Mouse (Mus musculus) olfactory bulb, adult 2 months (tissue): ENCODE data around the gene Gm10912. TPM values are rescaled to one million over a fixed set of nuclear protein-coding genes. Genes with fewer than 3 reads are reported as not detected.
"Not testable (repeated sequence)": the region's sequence is repeated elsewhere in the genome, so short reads cannot be mapped to it uniquely, and the experiment has no call there.

Experiments
- H3K27ac ChIP-seq: fragments of 200-500 bp; 2 replicates; pipeline ENCODE4 v1.5.1; 2012; ENCODE audit warnings: low read depth, low read length; ENCODE audit not compliant: insufficient read depth
- H3K4me1 ChIP-seq: fragments of 200-500 bp; 2 replicates; pipeline ENCODE4 v1.6.1; 2012; ENCODE audit warnings: low read length; ENCODE audit not compliant: control insufficient read depth, insufficient read depth
- H3K4me3 ChIP-seq: fragments of 200-500 bp; 2 replicates; pipeline ENCODE4 v1.5.1; 2012; ENCODE audit warnings: mild to moderate bottlenecking, low read depth, low read length, moderate library complexity; ENCODE audit not compliant: insufficient read depth
- CTCF ChIP-seq: fragments of 200-500 bp; IDR thresholded peaks from 2 replicates; pipeline ENCODE4 v1.5.1; 2012; ENCODE audit warnings: low read depth, mild to moderate bottlenecking, low read length, moderate library complexity; ENCODE audit not compliant: insufficient read depth
- POLR2A ChIP-seq: fragments of 200-500 bp; IDR thresholded peaks from 2 replicates; pipeline ENCODE4 v1.6.1; 2012; ENCODE audit warnings: mild to moderate bottlenecking, low read depth, low read length, moderate library complexity; ENCODE audit not compliant: insufficient read depth
- WGBS: fragments of 180-500 bp; shearing (Covaris S2); methylation state at CpG from one replicate; pipeline ENCODE4 v1.1.7; 2018; 5-methylcytosine and 5-hydroxymethylcytosine counted together
- polyA plus RNA-seq: library from polyadenylated mRNA; stranded (reverse); fragments of >200 nt; gene quantifications from 2 replicates; pipeline ENCODE4 v1.2.4, GENCODE M21; 2012; ENCODE audit warnings: low replicate concordance; ENCODE audit not compliant: missing spikeins, insufficient read depth, insufficient read length

The Gm10912 gene
- polyA plus RNA-seq, 1 experiment = not detected

DNA sequence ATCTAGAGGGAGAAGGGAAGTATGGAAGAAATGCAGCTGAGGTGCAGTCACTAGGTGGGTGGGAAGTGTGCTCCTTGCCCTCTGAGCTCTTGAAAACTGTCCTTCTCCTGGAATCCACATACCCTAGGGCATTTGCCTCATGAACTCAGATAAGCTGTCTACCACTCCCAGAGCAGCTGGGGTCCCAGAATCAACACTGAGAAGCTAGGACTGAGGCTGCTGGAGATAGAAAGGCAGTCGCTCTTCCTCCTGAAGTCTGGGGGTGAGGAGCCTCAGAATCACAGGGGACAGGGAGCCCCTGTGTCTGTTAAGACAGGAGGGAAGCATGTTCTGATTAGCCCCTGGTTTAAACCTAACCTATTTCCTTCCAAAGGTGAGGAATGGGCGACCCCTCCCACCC, 43.9 kb downstream of the Gm10912 start:
- 81% methylated on average over 2 of the region's 2 CpGs for WGBS
- Histone ChIP-seq H3K27ac (no peak overlapping the region), H3K4me1 (no peaks in the 10 kb centered on the region), H3K4me3 (no peak overlapping the region)
- TF ChIP-seq POLR2A = no peak
- no peak for TF ChIP-seq CTCF

DNA sequence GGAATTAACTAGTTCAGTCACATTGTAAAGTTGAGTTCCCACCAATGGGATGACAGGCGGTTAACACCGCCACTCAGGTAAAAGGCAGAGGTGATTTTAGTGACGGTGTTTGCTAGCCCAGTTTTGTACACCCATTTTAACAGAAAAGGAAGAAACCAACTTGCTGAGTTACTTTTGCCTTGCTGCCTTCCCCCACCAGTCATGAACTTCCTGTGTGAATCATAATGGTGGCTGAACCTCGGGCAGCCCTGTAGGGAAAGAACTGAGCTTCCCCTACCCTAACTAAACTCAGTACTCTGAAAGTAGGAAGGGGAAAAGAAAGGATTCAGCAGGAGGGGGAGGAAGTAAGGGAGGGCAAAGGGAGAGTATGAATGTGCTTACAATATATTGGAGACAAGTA, 44.4 kb downstream of the Gm10912 start:
- Histone ChIP-seq H3K27ac (no peak overlapping the region), H3K4me1 (no peaks in the 10 kb centered on the region), H3K4me3 (no peak overlapping the region)
- no peak for TF ChIP-seq CTCF
- no peak for TF ChIP-seq POLR2A
- 90% methylated on average over 4 of the region's 4 CpGs for WGBS

DNA sequence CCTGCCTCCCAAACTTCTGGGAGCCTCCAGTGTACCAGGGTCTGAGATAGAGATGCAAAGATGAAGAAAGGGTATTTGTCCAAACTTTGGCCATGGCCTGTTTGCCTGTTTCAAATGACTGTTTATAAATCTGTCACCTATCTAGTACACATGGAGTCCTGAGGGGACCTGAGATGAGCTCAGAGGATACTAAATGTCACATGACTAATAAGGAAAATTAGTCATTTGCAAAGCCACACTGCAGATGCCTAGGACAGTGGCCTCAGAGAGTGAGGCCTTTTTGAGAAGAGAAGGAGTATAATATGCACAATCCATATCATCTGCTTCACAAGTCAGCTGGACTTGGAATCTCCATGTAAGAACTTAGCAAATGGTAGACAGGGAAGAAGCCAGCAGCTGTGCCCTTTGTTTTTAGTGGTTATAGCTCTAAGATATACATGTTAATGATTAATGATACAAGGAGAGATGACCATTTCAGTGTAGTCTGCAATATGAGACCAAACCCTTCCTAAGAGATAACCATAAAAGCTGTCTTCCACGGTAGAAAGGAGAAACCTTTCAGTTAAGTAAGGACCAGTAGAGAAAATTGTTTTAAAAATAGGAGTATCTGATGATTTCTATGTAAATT, 45.7 kb downstream of the Gm10912 start:
- not testable (repeated sequence) for H3K4me3 ChIP-seq, H3K27ac ChIP-seq, H3K4me1 ChIP-seq
- no CpG with 5 or more reads among the region's 1 CpGs for WGBS

DNA sequence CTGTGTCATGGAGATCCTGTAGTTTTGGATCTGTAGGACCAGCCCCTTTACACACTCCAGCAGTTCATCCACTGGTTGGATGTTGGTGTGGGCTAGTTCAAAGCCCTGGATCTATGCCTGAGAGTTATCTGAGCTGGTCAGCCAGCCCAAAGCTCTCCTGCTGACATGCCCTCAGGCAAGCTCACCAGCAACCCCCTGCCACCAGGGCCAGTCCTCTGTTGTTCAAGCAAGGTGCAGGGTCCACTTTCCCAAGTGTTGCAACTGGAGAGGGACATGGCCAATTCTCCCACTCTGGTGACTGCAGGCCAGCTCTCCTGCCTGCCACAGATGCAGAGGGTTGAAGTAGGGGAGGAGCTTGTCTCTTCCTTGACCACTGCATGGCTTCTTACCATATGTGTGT, 47.9 kb downstream of the Gm10912 start:
- H3K27ac ChIP-seq, H3K4me1 ChIP-seq: not testable (repeated sequence)

DNA sequence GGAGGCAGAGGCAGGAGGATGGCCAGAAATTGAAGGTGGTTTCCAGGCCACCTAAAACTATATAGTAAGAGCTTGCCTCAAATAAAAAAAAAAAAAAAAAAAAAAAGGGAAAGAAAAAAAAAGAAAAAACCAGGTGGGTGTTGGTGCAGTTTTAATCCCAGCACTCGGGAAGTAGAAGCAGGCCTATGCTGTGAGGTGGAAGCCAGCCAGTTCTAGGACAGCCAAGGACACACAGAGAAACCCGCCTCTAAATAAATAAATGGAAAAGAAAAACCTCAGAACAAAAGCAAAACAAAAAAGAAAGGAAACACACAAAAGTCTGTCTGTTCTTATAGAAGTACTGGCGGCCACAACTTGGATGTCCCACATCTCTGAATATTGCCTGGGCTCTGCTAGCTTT, 49.3 kb downstream of the Gm10912 start:
- no peak overlapping the region for H3K4me3 ChIP-seq
- no peak overlapping the region for H3K27ac ChIP-seq
- no peak for TF ChIP-seq CTCF
- TF ChIP-seq POLR2A = no peak
- H3K4me1 ChIP-seq = peaks cover 2% of the 10 kb centered on the region; the same call in 1 of the 2 replicates
- WGBS = 73% methylated on average over 3 of the region's 3 CpGs

More for the DNA sequence above, 47.9 kb downstream of the Gm10912 start:
- not testable (repeated sequence) for H3K4me3 ChIP-seq

Other genes with a start within 250 kb of the Gm10912 start
- gene Lmo2, start 107.8 kb upstream of the Gm10912 start, polyA plus RNA-seq = not detected in 2 replicates
- not detected in 2 replicates for gene Fbxo3, start 38.1 kb upstream of the Gm10912 start, polyA plus RNA-seq
- not detected in 2 replicates for gene 4931422A03Rik, start 37.5 kb upstream of the Gm10912 start, polyA plus RNA-seq
- gene Gm10799, start 2.7 kb downstream of the Gm10912 start, polyA plus RNA-seq = not detected in 2 replicates
- not detected in 2 replicates for gene Cd59b, start 4.0 kb downstream of the Gm10912 start, polyA plus RNA-seq
- gene Cd59a, start 30.0 kb downstream of the Gm10912 start, polyA plus RNA-seq = not detected in 2 replicates
- gene A930018P22Rik, start 56.9 kb downstream of the Gm10912 start, polyA plus RNA-seq = not detected in 2 replicates